ENCODE assay signal across 8 mouse cellular contexts in the genomic region with DNA sequence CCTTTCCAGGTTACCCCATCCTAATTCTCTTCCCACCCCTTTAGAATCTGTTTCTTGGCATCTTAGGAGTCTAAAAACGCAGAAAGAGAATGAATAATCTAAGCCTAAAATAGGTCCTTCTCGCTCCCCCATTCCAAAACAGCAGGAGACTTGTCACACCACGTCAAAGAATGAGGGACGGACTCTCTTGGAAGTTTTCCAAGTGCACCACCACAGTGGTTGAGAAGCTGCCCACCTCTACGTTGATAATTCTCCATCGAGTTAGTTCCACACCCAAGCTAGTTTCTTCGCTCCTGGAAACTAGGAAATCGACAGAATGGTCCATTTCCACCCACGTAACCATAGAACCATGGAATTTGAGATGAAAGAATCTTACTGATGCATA. TPM values are rescaled to one million over a fixed set of nuclear protein-coding genes. Genes with fewer than 3 reads are reported as not detected.
A peak's percentile ranks its signal among the peaks of the same experiment; 100 is the strongest.
DNase-seq lines count a peak whose midpoint lies in the region; ATAC-seq and TF ChIP-seq lines count a peak whose summit lies in the region.

No protein-coding gene starts in this region.

- H3K9me3 ChIP-seq in erythroblast, embryonic 14.5 days (ENCODE audit: control insufficient read depth, low read length), result no peaks in the 10 kb centered on the region
- no peaks in the 10 kb centered on the region for H3K9me3 ChIP-seq in intestine, embryonic 15.5 days
- H3K9me3 ChIP-seq in midbrain, embryonic 10.5 days (replicated peaks), result no peaks in the 10 kb centered on the region

- no peaks in the 10 kb centered on the region; the same call in 1 of the 2 replicates for H3K36me3 ChIP-seq in erythroblast, embryonic 14.5 days (ENCODE audit: control insufficient read depth)
- no peaks in the 10 kb centered on the region for H3K36me3 ChIP-seq in thymus, adult 2 months (ENCODE audit: control insufficient read depth, insufficient read depth, low read length)
- no peaks in the 10 kb centered on the region for H3K36me3 ChIP-seq in intestine, embryonic 15.5 days
- H3K36me3 ChIP-seq in midbrain, embryonic 10.5 days, result no peaks in the 10 kb centered on the region

- DNase-seq in thymus, adult 2 months, result no peak
- no peak for DNase-seq in thymus, postnatal 36 days
- no peak for DNase-seq in midbrain, embryonic 10.5 days (ENCODE audit: low spot score)
- DNase-seq in ovary, postnatal 36 days (ENCODE audit: low spot score), result no peak
- DNase-seq in adipocyte (ENCODE audit: low spot score), result no peak

- 29% methylated on average over 9 of the region's 9 CpGs for WGBS in thymus, adult 2 months
- WGBS in intestine, embryonic 15.5 days, result 15% methylated on average over 9 of the region's 9 CpGs
- 18% methylated on average over 9 of the region's 9 CpGs for WGBS in midbrain, embryonic 10.5 days

- no peak for TF ChIP-seq POLR2A in thymus, adult 2 months (IDR thresholded peaks at IDR 0.05; ENCODE audit: control insufficient read depth, extremely low read depth, insufficient read depth, low read length, poor library complexity)

- peak overlapping the region; percentile 94 for H3K4me3 ChIP-seq in erythroblast, embryonic 14.5 days (replicated peaks)
- peak overlapping the region; percentile 26 for H3K4me3 ChIP-seq in thymus, adult 2 months (ENCODE audit: control insufficient read depth, insufficient read depth, low read length)
- peak overlapping the region; percentile 93 for H3K4me3 ChIP-seq in intestine, embryonic 15.5 days (replicated peaks)
- H3K4me3 ChIP-seq in midbrain, embryonic 10.5 days, result peak overlapping the region; percentile 88

- H3K27me3 ChIP-seq in erythroblast, embryonic 14.5 days (ENCODE audit: control insufficient read depth), result peaks cover 8% of the 10 kb centered on the region; the same call in 1 of the 2 replicates
- no peaks in the 10 kb centered on the region for H3K27me3 ChIP-seq in thymus, adult 2 months (ENCODE audit: control insufficient read depth, insufficient read depth, low read length)
- H3K27me3 ChIP-seq in intestine, embryonic 15.5 days (replicated peaks), result no peaks in the 10 kb centered on the region
- peaks cover 22% of the 10 kb centered on the region for H3K27me3 ChIP-seq in midbrain, embryonic 10.5 days (ENCODE audit: low read depth, poor library complexity, severe bottlenecking)

- H3K4me1 ChIP-seq in erythroblast, embryonic 14.5 days (ENCODE audit: control insufficient read depth), result peaks cover 29% of the 10 kb centered on the region
- H3K4me1 ChIP-seq in thymus, adult 2 months (replicated peaks; ENCODE audit: control insufficient read depth, insufficient read depth, low read length), result peaks cover 4% of the 10 kb centered on the region; the same call in 1 of the 2 replicates
- peaks cover 6% of the 10 kb centered on the region for H3K4me1 ChIP-seq in intestine, embryonic 15.5 days (replicated peaks)
- H3K4me1 ChIP-seq in midbrain, embryonic 10.5 days, result peaks cover 44% of the 10 kb centered on the region

- H3K27ac ChIP-seq in thymus, adult 2 months (ENCODE audit: control insufficient read depth, insufficient read depth, low read length), result no peak overlapping the region
- peak overlapping the region; percentile 99 for H3K27ac ChIP-seq in intestine, embryonic 15.5 days
- peak overlapping the region; percentile 100 for H3K27ac ChIP-seq in midbrain, embryonic 10.5 days (replicated peaks)

- peak overlapping the region; percentile 98 for H3K9ac ChIP-seq in intestine, embryonic 15.5 days

- no peak for ATAC-seq in erythroblast, adult 5-6 weeks (replicated peaks; ENCODE audit: low FRiP score, poor library complexity, severe bottlenecking)
- ATAC-seq in intestine, embryonic 15.5 days, result no peak

- no peak for TF ChIP-seq CTCF in thymus, adult 2 months (IDR thresholded peaks at IDR 0.05; ENCODE audit: borderline replicate concordance, control insufficient read depth, extremely low read depth, insufficient read depth, low read length, poor library complexity)

- peak overlapping the region; percentile 76 for H3K4me2 ChIP-seq in intestine, embryonic 15.5 days (replicated peaks)

RNA-seq across cellular contexts. Expression of a gene that starts 0.5 kb away (rescaled TPM):
- polyA plus RNA-seq in erythroblast, embryonic 14.5 days (2012), result 0.23 and 0.31 TPM in 2 replicates
- total RNA-seq in erythroblast, adult 5-6 weeks (2015; ENCODE audit: low replicate concordance), result 19.9 and 23.4 TPM in 2 replicates
- total RNA-seq in erythroblast, adult 5-6 weeks (2017; ENCODE audit: low replicate concordance), result 12.8 and 14.1 TPM in 2 replicates
- 28.5 and 28.6 TPM in 2 replicates for polyA plus RNA-seq in thymus, adult 2 months (2012; rRNA removed)
- 12.7 and 13.7 TPM in 2 replicates for polyA plus RNA-seq in intestine, embryonic 15.5 days (2015; fragmentation: Nextera tagmentation; extraction: Ambion mirVana)
- polyA plus RNA-seq in midbrain, embryonic 10.5 days (2016; fragmentation: Nextera tagmentation; extraction: Ambion mirVana), result 6.2 and 6.3 TPM in 2 replicates

Comparison
In these comparisons a context has a peak if more than half of its experiments do, and no peak if none do; other contexts are left out.
1. H3K4me3 ChIP-seq: peak in every context shown above with its lines; median percentile 94 in erythroblast, embryonic 14.5 days; 93 in intestine, embryonic 15.5 days; 88 in midbrain, embryonic 10.5 days; 26 in thymus, adult 2 months.